In the genomic region with DNA sequence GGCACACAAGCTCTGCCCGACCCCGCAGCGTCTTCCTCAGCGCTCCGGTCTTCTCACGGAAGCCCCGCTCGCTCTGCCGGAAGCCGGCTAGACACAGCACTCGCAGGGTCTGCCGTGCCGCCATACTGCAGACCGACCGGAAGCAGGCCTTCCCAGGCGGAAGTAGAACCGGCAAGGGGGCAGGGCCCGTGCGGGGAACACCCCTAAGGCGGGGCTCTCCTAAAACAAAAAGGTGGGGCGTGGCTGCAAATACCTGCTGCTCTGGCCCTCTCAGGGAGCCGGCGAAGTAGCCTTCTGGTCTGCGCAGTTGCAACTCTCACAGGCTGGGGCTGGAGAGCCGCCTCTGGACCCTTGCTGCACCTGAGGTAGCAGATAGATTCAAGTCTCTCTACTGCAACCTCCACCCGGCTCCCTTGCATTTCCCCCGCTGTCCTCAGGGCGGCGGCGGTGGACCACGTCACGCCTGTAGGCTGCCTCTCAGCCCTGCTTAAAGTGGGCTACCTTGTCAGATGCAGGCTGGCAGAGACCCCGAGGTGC, we compare ENCODE assay signal across 8 mouse cellular contexts. TPM values are rescaled to one million over a fixed set of nuclear protein-coding genes. Genes with fewer than 3 reads are reported as not detected.
DNase-seq lines count a peak whose midpoint lies in the region; ATAC-seq and TF ChIP-seq lines count a peak whose summit lies in the region.

Ovca2 (minus strand) TSS at position 164 of the 537 bp plus-strand sequence.

- peaks cover 46% of the 10 kb centered on the region for H3K36me3 ChIP-seq in lung, embryonic 14.5 days (ENCODE audit: insufficient read depth)

- peaks cover 5% of the 10 kb centered on the region; the same call in 1 of the 2 replicates for H3K4me1 ChIP-seq in lung, embryonic 14.5 days (ENCODE audit: insufficient read depth)

- ATAC-seq in lung, embryonic 14.5 days (ENCODE audit: insufficient read depth), result peak; percentile 98
- ATAC-seq in neutrophil, adult 5-6 weeks (ENCODE audit: extremely low read depth, insufficient number of reproducible peaks, low FRiP score, poor library complexity, severe bottlenecking), result peak; percentile 86

- peak within 1 kb of the TSS; percentile 89 for H3K27ac ChIP-seq in layer of hippocampus, adult 2 months
- H3K27ac ChIP-seq in lung, embryonic 14.5 days (ENCODE audit: low read depth), result peak within 1 kb of the TSS; percentile 80

- TF ChIP-seq CTCF in layer of hippocampus, adult 2 months (conservative IDR thresholded peaks at IDR 0.05), result peak; percentile 99
- peak; percentile 98 for TF ChIP-seq CTCF in lung, embryonic 14.5 days (IDR thresholded peaks at IDR 0.05; ENCODE audit: low read depth)

- peak; percentile 93 for DNase-seq in Muller cell, postnatal 12 days (ENCODE audit: inconsistent ontology term)
- peak; percentile 92 for DNase-seq in cerebellum, adult 9-10 months
- peak; percentile 92 for DNase-seq in forelimb bud, embryonic 11.5 days (ENCODE audit: low read depth, low spot score)
- peak; percentile 91 for DNase-seq in heart, postnatal 4 days
- DNase-seq in layer of hippocampus, adult 2 months (ENCODE audit: low spot score in 2 of 2), result peak; percentile 89 to 91
- DNase-seq in lung, embryonic 14.5 days, result peak; percentile 96
- peak; percentile 89 to 93 for DNase-seq in thymus, adult 18-20 months

- peak within 1 kb of the TSS; percentile 87 for H3K4me3 ChIP-seq in layer of hippocampus, adult 2 months
- H3K4me3 ChIP-seq in lung, embryonic 14.5 days (ENCODE audit: low read depth, low read length), result peak within 1 kb of the TSS; percentile 77

- H3K9me3 ChIP-seq in lung, embryonic 14.5 days (ENCODE audit: low read depth, low read length), result no peaks in the 10 kb centered on the region

- 0% methylated on average over 33 of the region's 33 CpGs for WGBS in lung, embryonic 14.5 days

- peak within 1 kb of the TSS; percentile 70 for H3K9ac ChIP-seq in lung, embryonic 14.5 days

- H3K4me2 ChIP-seq in lung, embryonic 14.5 days, result peak within 1 kb of the TSS; percentile 96

- no peaks in the 10 kb centered on the region for H3K27me3 ChIP-seq in lung, embryonic 14.5 days (ENCODE audit: insufficient read depth, low read length)

RNA-seq across cellular contexts. Expression of gene Ovca2, which starts in this region (rescaled TPM):
- 1 to 10 TPM; 8.1 to 8.7 TPM for total RNA-seq in heart, postnatal 4 days (2021)
- total RNA-seq in layer of hippocampus, adult 2 months (2021), result 10 to 100 TPM; 19.3 to 22.4 TPM
- polyA plus RNA-seq in lung, embryonic 14.5 days (2014; fragmentation: Nextera tagmentation; extraction: Ambion mirVana), result 28.6 and 29.9 TPM in 2 replicates
- total RNA-seq in neutrophil, adult 5-6 weeks (2017), result 8.2 and 13.4 TPM in 2 replicates

Comparison
In these comparisons a context has a peak if more than half of its experiments do, and no peak if none do; other contexts are left out.
1. Peak in every context shown above with its lines: DNase-seq, ATAC-seq, H3K4me3 ChIP-seq and H3K27ac ChIP-seq.